Mouse (Mus musculus): Measurements from ENCODE around the gene B3gnt3.

DNA sequence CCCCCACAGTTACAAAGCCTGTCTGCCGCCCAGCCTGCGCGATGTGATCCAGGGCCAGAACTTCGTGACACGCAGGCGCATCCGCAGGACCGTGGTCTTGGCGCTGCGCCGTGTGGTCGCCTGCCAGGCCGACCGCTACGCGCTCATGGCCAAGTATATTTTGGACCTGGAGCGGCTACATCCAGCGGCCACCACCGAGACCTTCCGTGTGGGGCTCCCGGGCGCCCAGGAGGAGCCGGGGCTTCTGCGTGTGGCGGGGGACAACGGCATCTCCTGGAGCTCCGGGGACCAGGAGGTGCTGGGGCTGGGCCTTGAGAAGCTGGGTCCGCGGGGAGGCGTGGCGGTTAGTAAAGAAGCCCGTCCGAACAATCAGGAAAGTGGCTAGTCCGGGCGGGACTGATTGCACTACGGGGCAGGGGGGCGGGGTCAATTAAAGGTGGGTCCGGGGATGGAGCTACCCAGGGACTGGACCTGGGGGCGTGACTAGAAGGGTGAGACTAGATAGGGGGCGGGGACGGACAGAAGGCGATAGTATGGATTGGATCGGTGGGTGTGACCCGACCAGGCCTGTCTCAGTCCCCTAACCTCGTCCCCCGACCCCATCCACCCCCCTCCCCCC, 21.9 kb downstream of the B3gnt3 start:
- TF ChIP-seq EP300 (IDR thresholded peaks at IDR 0.05; ENCODE audit: low read depth in 1 of 2, low read length in 2 of 2) (no peak), GABPA (IDR thresholded peaks at IDR 0.05; ENCODE audit: low read depth, low read length) (no peak), CTCF (IDR thresholded peaks at IDR 0.05 in 2 of 3, conservative IDR thresholded peaks at IDR 0.05 in 1 of 3; ENCODE audit: control insufficient read depth in 1 of 3, insufficient read depth in 1 of 3, low read depth in 2 of 3, low read length in 3 of 3, poor library complexity in 1 of 3, severe bottlenecking in 1 of 3) (no peak), BHLHE40 (IDR thresholded peaks at IDR 0.05; ENCODE audit: borderline replicate concordance, low read depth, low read length) (no peak), POLR2A (IDR thresholded peaks at IDR 0.05; ENCODE audit: control insufficient read depth in 1 of 2, insufficient read depth in 1 of 2, low read depth in 1 of 2, low read length in 2 of 2, poor library complexity in 1 of 2) (no peak), UBTF (IDR thresholded peaks at IDR 0.05; ENCODE audit: borderline replicate concordance, insufficient read depth, low read depth, low read length) (no peak), MAX (IDR thresholded peaks at IDR 0.05; ENCODE audit: low read length) (no peak)
